Mouse (Mus musculus) midbrain, embryonic 16.5 days (tissue): ENCODE measurements around the gene Armh3. TPM values are rescaled to one million over a fixed set of nuclear protein-coding genes. Genes with fewer than 3 reads are reported as not detected.
"Not testable (repeated sequence)": the region's sequence is repeated elsewhere in the genome, so short reads cannot be mapped to it uniquely, and the experiment has no call there.

Experiments
- ATAC-seq: fragments of 200-750 bp; cut with Nextera tagmentation; 2 replicates; pipeline ENCODE4 v1.8.0; 2017; ENCODE audit warnings: moderate TSS enrichment
- H3K27ac ChIP-seq: fragments of 300-500 bp; sonication (generic); 2 replicates; pipeline ENCODE4 v1.5.1; 2014; ENCODE audit warnings: mild to moderate bottlenecking, low read length, mixed read lengths
- H3K27me3 ChIP-seq: fragments of 300-500 bp; sonication (generic); 2 replicates; pipeline ENCODE4 v1.6.1; 2014; ENCODE audit warnings: low read depth, low read length, mixed read lengths; ENCODE audit not compliant: control insufficient read depth, insufficient read depth
- H3K36me3 ChIP-seq: fragments of 300-500 bp; sonication (generic); 2 replicates; pipeline ENCODE4 v1.6.1; 2014; ENCODE audit warnings: mild to moderate bottlenecking, low read length, moderate library complexity, mixed read lengths; ENCODE audit not compliant: control insufficient read depth, insufficient read depth
- H3K4me1 ChIP-seq: fragments of 300-500 bp; sonication (generic); 2 replicates; pipeline ENCODE4 v1.6.1; 2014; ENCODE audit warnings: mild to moderate bottlenecking, low read length, mixed read lengths; ENCODE audit not compliant: control insufficient read depth, insufficient read depth
- H3K4me2 ChIP-seq: fragments of 300-500 bp; sonication (generic); 2 replicates; pipeline ENCODE4 v1.6.1; 2014; ENCODE audit warnings: mild to moderate bottlenecking, low read length, mixed read lengths
- H3K4me3 ChIP-seq: fragments of 300-500 bp; sonication (generic); 2 replicates; pipeline ENCODE4 v1.5.1; 2014; ENCODE audit warnings: low read depth, mild to moderate bottlenecking, low read length, moderate library complexity, mixed read lengths
- H3K9ac ChIP-seq: fragments of 300-500 bp; sonication (generic); 2 replicates; pipeline ENCODE4 v1.6.1; 2014; ENCODE audit warnings: low read depth, low read length, mixed read lengths
- H3K9me3 ChIP-seq: fragments of 300-500 bp; sonication (generic); replicated peaks from 2 replicates; pipeline ENCODE4 v1.6.1; 2014; ENCODE audit warnings: mild to moderate bottlenecking, low read length, mixed read lengths; ENCODE audit not compliant: control insufficient read depth, poor library complexity, severe bottlenecking
- WGBS: fragments of 180-500 bp; shearing (Covaris S2); extraction: QIAGEN DNeasy Blood & Tissue Kit; methylation state at CpG from one replicate; pipeline ENCODE4 v1.1.7; 2014; 5-methylcytosine and 5-hydroxymethylcytosine counted together
- polyA plus RNA-seq: library from polyadenylated mRNA; unstranded; fragments of >200 nt; fragmentation: Nextera tagmentation; extraction: Ambion mirVana; gene quantifications from 2 replicates; pipeline ENCODE4 v1.2.1, GENCODE M21; 2015

The Armh3 gene
- polyA plus RNA-seq, 1 experiment from 2014 or later = 23.4 TPM

DNA sequence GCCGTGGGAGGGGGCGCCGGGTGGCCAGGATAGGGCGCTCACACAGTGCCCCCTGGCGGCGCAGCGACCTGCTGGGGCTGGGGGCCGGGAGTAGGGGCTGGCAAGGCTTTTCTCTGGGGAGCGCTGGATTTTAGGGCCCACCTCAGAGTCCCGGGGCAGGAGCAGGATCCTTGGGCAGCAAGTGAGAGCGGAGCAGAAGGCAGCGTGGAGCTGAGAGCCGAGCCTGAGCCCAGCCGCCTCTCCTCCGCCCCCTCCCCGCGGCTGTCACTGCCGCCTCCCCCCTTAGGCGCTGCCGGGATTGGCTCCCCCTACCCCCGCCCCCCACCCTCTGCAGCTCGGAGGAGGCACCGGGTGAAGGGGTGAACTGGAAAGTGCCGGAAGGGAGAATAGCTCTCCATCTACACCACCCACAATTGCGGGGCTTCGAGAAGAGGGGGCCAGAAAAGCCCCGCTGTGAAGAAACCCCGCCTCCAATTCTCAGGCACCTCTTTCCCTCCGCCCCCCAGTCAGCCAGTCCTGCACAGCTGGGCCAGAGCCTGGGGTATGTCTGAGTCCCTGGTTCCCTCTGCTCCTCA is 182.4 kb downstream of the Armh3 start, which contains the start of gene Kcnip2:
Gene Kcnip2, minus strand, starts transcription at position 231 of the 575 bp plus-strand sequence.
- Histone ChIP-seq H3K9ac (peak within 1 kb of the TSS; percentile 69), H3K9me3 (no peaks in the 10 kb centered on the region), H3K4me1 (peaks cover 26% of the 10 kb centered on the region), H3K27ac (no peak within 1 kb of the TSS), H3K27me3 (no peaks in the 10 kb centered on the region), H3K4me2 (peak within 1 kb of the TSS; percentile 84), H3K36me3 (0 out of 2 replicates have a peak, but pooled peaks cover 2% of the 10 kb centered on the region), H3K4me3 (peak within 1 kb of the TSS; percentile 42)
- WGBS = under 1% methylated on average over 17 of the region's 29 CpGs
- peak; percentile 40; the same call in 1 of the 2 replicates for ATAC-seq

DNA sequence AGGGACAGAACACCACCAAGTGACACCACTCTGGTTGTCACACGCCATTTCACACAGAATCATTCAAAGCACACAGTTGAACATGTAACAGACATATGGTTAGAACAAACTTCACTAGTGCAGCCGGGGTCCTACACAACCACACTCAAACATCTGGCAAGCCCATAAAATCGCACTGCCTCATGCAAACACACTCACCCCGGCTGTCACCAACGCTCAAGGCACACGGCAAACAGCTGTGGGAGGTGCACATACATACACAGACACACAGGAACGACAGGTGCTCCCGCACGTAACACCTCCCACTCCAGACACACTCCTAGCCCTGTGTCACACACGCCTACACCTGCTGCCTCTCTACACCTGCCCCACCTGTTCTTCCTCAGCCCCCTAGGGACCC is 183.1 kb downstream of the Armh3 start:
- H3K4me2 ChIP-seq = peak overlapping the region; percentile 84
- H3K4me3 ChIP-seq = peak overlapping the region; percentile 42
- WGBS = 68% methylated on average over 10 of the region's 10 CpGs
- no peaks in the 10 kb centered on the region for H3K27me3 ChIP-seq
- no peaks in the 10 kb centered on the region for H3K9me3 ChIP-seq
- 0 out of 2 replicates have a peak, but pooled peaks cover 2% of the 10 kb centered on the region for H3K36me3 ChIP-seq
- ATAC-seq = no peak
- no peak overlapping the region for H3K27ac ChIP-seq
- H3K4me1 ChIP-seq = peaks cover 26% of the 10 kb centered on the region
- H3K9ac ChIP-seq = peak overlapping the region; percentile 69

DNA sequence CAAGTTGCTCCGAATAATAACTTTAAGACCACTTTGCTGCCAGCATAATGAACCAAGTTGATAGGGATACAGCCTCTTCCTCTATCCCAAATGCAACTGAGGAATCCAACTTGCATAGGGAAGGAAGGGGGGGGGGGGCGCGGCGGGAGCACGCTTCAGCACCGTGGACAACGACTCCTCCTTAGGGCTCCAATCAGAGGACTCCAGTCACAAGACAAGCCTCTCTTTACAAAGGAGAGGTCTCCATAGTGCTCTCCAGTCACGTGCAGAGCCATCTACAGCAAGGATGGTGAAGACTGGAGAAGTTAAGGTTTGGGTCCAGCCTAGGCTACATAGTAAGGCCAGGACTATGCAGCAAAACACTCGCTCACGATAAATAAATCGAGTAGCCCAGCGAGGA is 184.5 kb downstream of the Armh3 start:
- H3K27ac ChIP-seq = no peak overlapping the region
- 18% methylated on average over 9 of the region's 12 CpGs for WGBS
- peaks cover 26% of the 10 kb centered on the region for H3K4me1 ChIP-seq
- H3K36me3 ChIP-seq = 0 out of 2 replicates have a peak, but pooled peaks cover 2% of the 10 kb centered on the region
- H3K9ac ChIP-seq = no peak overlapping the region
- H3K27me3 ChIP-seq = no peaks in the 10 kb centered on the region
- H3K9me3 ChIP-seq = no peaks in the 10 kb centered on the region
- no peak overlapping the region for H3K4me3 ChIP-seq
- no peak for ATAC-seq
- H3K4me2 ChIP-seq = no peak overlapping the region

DNA sequence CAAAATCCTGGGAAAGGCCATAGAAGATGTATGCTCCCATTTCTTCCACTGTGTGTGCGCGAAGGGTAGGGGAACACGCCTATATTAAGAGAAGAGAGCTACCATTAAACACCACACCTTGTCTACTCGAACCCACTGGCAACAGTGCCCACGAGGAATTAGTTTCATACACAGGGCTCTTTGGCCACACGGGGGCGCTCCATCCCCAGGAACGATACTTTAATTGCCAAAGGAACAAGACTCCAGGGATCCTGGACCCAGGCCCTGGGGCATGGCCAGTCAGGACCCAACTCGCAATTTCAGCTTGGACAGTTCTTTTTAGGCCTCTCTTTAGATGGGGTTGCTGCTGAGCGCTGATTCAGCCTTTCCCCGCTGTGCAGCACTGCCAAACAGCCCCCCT is 185.0 kb downstream of the Armh3 start:
- Histone ChIP-seq H3K4me1 (peaks cover 26% of the 10 kb centered on the region), H3K27me3 (no peaks in the 10 kb centered on the region), H3K9me3 (no peaks in the 10 kb centered on the region), H3K27ac (no peak overlapping the region), H3K36me3 (0 out of 2 replicates have a peak, but pooled peaks cover 2% of the 10 kb centered on the region), H3K4me2 (peak overlapping the region; percentile 80), H3K4me3 (no peak overlapping the region), H3K9ac (no peak overlapping the region)
- ATAC-seq = no peak
- WGBS = 4% methylated on average over 11 of the region's 11 CpGs

DNA sequence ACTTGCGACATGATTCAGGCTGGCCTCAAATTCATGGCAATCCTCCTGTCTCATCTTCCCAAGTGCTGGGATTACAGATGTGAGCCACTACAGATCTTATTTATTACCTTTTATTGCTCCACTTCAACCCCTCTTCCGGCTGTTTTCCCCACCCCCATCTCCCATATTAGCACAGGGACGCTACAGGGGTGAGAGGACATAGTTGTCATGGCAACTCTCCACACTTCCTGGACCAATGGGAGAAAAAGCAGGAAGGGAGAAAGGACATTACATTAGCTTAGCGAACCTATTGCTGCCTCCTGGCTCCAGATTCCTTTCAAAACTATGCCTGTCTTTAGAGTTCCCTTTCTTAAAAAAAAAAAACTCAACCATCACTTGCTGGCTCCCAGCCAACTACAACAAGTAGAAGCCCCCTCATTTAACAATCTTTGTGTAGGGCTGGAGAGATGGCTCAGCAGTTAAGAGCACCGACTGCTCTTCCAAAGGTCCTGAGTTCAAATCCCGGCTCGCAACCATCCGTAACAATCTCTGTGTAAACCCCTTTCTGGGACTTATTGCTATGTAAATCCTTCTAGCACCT is 185.5 kb downstream of the Armh3 start:
- Histone ChIP-seq H3K27ac (no peak overlapping the region), H3K4me3 (peak overlapping the region; percentile 42), H3K4me1 (peaks cover 26% of the 10 kb centered on the region), H3K9ac (peak overlapping the region; percentile 60; the same call in 1 of the 2 replicates), H3K36me3 (no peaks in the 10 kb centered on the region), H3K27me3 (no peaks in the 10 kb centered on the region), H3K4me2 (peak overlapping the region; percentile 80), H3K9me3 (no peaks in the 10 kb centered on the region)
- 11% methylated on average over 8 of the region's 8 CpGs for WGBS
- ATAC-seq = peak; percentile 65; the same call in 1 of the 2 replicates

DNA sequence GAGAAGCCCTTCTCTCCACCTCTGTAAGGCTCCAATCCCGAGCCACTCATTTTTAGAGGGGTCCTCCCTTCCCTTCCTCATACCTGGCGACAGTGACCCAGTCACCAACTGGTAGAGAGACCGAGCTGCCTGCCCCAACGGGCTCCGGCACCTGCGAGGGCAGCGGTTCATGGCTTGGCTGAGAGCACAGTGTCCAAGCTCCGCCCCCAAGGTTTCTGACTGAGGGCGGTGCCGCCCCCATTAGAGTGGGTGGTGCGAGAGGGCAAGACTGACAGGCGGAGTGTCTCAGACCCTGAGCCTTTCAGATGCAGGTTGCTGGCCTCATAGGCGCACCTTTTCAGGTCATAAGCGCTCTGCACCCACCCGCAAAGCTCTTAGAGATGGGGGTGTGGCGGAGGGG is 186.2 kb downstream of the Armh3 start:
- 1% methylated on average over 16 of the region's 16 CpGs for WGBS
- peak overlapping the region; percentile 60 for H3K9ac ChIP-seq
- peak; percentile 59; the same call in 1 of the 2 replicates for ATAC-seq

DNA sequence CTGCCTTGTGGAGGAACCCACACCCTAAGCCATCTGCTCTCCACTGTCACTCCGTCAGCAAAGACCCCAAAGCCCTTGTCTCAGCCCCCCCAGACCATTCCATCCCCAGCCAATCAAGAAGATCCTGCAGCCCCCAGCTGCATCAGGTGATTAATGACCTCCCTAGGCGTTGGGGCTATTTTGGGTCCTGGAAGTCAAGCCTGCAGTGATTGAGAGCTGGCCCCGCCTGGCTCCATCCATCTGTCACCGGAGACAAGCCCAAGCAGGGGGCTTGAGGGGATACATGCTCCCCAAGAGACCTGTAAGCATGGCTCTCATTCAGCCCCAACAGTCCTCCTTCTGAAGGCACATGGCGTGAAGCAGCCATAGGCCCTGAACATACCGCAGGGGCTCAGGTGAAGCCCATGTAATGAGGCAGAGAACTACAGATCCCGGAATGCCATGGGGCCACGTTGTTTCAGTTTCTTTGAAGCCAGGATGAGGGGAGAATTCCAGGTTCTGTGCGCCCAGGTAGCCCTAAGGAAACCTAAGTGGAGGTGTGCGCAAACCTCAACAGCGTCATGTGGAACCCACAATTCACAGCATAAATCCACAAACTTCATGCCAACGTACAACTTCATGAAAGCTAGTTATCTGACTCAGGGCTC is 187.1 kb downstream of the Armh3 start:
- WGBS = 74% methylated on average over 12 of the region's 12 CpGs
- Histone ChIP-seq H3K36me3 (no peaks in the 10 kb centered on the region), H3K9me3 (no peaks in the 10 kb centered on the region), H3K4me1 (peaks cover 22% of the 10 kb centered on the region), H3K4me3 (no peak overlapping the region), H3K4me2 (no peak overlapping the region), H3K27ac (no peak overlapping the region), H3K9ac (no peak overlapping the region), H3K27me3 (no peaks in the 10 kb centered on the region)
- ATAC-seq = no peak

More for the DNA sequence above, 186.2 kb downstream of the Armh3 start:
- Histone ChIP-seq H3K36me3 (no peaks in the 10 kb centered on the region), H3K27ac (peak overlapping the region; percentile 6; the same call in 1 of the 2 replicates), H3K4me3 (peak overlapping the region; percentile 42), H3K4me2 (peak overlapping the region; percentile 80), H3K4me1 (peaks cover 26% of the 10 kb centered on the region), H3K9me3 (no peaks in the 10 kb centered on the region), H3K27me3 (no peaks in the 10 kb centered on the region)

DNA sequence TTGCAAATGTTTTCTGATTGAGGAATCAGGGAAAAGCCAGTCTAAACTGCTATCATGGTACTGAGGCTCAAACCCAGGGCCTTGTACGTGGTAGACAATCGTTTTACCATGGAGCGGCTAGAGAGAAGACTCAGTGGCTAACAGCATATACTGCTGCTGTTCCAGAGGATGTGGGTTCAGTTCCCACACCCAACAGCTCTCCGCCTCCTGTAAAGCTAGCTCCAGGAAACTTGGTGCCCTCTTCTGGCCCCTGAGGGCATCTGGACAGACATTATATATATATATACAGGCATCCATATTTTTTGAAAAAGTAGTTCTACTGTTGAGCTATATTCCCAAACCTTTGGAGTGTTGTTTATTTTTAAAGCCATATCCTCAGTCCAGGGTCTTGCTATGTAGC is 190.6 kb downstream of the Armh3 start:
- Histone ChIP-seq H3K9ac (no peak overlapping the region), H3K36me3 (no peaks in the 10 kb centered on the region), H3K4me3 (no peak overlapping the region), H3K27ac (no peak overlapping the region), H3K4me1 (peaks cover 7% of the 10 kb centered on the region), H3K4me2 (no peak overlapping the region), H3K9me3 (no peaks in the 10 kb centered on the region), H3K27me3 (no peaks in the 10 kb centered on the region)
- ATAC-seq = no peak
- 94% methylated on average over 4 of the region's 4 CpGs for WGBS

DNA sequence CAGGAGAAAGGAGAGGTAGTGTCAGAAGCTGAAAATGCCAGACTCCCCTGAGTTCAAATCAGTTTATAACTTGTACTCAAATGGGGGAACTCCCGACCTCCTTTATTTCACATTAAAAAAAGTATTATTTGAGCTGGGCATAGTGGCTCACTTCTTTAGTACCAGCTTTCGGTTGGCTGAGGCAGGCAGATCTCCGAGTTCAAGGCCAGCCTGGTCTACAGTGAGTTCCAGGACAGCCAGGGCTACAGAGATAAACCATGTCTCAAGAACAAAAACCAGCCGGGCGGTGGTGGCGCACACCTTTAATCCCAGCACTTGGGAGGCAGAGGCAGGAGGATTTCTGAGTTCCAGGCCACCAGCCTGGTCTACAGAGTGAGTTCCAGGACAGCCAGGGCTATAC is 192.5 kb downstream of the Armh3 start:
- not testable (repeated sequence) for H3K27me3 ChIP-seq, H3K4me3 ChIP-seq
- 95% methylated on average over 6 of the region's 6 CpGs for WGBS

More for the DNA sequence above, 192.5 kb downstream of the Armh3 start:
- H3K4me1 ChIP-seq, ATAC-seq, H3K27ac ChIP-seq, H3K36me3 ChIP-seq, H3K9ac ChIP-seq, H3K9me3 ChIP-seq, H3K4me2 ChIP-seq: not testable (repeated sequence)
